Mouse (Mus musculus) cerebellum, postnatal 14 days (tissue): Measurements from ENCODE around the gene Epn2.
"Not testable (repeated sequence)": the region's sequence is repeated elsewhere in the genome, so short reads cannot be mapped to it uniquely, and the experiment has no call there.

Experiments
- DNase-seq, 2 experiments: peaks; one replicate each; pipeline ENCODE4 v3.0.0; 2021; ENCODE audit warnings: mixed read lengths in 2 of 2

Epn2 gene

DNA sequence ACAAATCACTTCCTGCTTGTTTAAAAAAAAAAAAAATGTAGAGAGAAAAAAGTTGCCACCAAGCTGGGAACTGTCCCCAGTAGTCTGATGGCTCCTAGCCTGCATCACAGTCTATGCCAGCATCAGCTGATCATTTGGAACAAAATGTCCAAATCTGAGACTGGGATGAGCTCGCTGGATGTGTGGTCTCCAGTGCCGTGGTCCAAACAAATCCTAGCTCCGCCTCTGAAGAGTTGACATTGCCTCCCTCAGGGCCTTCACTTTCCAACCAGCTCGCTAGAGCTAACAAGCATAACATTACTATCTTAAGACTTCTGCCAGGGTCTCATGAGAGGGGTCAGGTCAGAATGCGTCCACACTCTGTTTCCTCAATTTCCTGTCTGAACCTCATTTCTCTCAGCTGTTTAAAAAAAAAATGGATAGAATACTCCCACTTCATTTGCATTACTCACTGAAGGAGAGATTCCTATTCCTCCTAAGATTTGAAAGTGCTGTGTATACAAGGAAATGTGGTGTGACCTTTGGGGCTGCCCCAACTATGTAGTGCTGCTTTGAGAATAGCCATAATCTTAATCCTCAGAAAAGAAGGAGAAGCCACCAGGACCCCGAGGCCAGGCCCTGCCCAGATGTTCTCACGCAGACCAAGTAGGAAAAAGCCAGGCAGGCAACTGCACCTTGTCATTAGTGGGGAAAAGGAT, 11.2 kb upstream of the Epn2 start:
- peak in 1 of 2 experiments; percentile 23 for DNase-seq

DNA sequence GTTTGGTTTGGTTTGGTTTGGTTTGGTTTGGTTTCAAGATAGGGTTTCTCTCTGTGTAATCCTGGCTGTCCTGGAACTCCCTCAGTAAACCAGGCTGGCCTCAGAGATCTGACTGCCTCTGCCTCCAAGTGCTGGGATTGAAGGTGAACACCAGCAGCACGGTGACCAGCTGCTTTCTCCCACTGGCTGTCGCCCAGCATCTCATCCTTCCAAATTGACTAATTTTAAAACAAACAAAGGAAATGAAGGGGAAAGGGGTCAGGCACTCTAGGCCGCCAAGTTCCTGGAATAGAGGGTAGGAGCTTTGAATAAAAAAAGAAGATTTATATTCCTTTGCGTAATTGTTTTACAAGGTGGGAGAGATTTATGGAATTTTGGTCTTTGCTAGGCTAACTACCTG, 5.9 kb upstream of the Epn2 start:
- DNase-seq = no peak

DNA sequence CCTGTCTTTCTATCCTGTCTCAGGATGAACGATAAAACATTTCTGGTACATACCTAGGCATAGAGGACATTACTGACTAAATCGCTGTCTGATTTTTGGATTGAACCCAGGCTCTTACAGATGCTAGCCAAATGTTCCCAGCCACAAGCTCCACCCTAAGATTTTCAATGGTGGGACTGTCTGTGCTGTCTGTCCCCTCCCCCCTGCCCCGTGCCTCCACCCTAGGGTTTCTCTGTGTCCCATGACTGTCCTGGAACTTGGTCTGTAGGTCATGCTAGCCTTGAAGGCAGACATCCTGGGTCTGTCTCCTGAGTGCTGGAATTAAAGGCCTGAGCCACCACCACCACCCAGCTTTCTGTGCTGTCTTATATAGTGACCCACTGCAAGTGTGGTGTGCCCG, 5.3 kb upstream of the Epn2 start:
- no peak for DNase-seq

DNA sequence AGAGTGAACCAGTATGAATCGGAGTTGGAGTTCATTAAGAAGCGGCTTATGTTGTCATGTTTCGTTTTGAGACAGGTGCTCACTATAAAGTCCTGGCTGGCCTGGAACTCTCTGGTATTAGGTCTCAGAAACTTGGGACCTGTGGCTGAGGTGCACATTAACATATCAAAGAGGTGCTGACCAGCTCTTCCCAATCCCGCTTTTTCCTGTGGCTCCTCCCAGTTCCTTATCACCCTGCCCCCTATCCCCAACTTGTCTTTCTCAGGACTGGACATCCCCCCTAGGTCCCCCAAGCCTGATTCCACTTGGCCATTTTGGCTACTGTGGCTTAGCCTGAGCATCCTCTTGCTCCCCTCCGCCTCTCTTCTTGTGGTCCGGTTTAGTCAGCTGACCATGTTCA, 4.6 kb upstream of the Epn2 start:
- no peak for DNase-seq

DNA sequence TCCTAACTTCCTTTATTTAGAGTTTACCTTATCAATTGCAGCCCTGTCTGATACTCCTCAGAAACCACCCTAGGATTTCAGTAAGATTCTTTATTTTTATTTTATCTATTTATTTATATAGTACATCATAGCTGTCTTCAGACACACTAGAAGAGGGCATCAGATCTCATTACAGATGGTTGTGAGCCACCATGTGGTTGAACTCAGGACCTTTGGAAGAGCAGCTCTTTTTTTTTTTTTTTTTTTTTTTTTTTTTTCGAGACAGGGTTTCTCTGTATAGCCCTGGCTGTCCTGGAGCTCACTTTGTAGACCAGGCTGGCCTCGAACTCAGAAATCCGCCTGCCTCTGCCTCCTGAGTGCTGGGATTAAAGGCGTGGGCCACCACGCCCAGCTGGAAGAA, 3.3 kb upstream of the Epn2 start:
- not testable (repeated sequence) for DNase-seq

DNA sequence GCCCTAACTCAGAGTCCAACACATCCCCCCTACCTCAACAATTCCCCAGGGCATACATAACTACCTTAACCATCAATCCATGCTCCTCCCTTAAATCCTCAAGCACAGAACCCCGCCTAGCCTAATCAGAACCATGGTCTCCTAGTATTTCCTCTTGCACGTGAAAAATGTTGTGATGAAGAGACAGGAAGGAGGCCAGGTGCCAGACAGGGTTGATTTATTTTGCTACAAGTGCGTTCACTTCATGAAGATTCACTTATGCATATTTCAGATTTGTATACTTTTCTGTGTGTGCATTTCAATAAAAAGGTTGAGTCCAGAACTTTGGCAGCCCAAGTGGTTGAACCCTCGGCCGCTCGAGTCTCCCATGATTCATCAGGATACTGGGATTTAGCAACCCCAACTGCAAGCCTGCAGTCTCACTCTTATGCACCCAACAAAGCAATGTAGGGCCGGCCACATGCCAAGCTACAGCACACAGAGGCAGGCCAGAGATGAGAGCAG, 443 bp upstream of the Epn2 start:
- DNase-seq = peak in 1 of 2 experiments; percentile 35

DNA sequence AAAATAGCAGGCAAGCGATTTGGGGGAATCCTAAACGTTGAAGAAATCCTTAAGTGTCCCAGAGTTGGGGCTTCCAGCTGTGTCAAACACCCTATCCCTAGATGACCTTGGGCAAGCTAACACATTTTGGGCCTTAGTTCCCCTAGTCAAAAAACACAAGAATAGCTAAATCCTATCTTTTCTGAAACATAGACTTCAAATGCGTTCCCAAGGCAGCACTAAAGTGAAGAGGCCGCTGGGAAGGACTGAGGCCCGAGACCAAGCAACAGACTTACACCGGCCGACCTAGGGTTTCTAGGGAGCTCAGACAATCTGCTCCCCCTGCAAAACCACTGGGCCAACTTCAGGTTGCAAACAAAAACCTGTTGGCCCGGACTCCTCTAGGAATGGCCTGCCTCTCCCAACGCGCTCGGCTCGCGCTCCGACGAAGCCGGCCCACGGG, 925 bp downstream of the Epn2 start:
- DNase-seq = no peak

DNA sequence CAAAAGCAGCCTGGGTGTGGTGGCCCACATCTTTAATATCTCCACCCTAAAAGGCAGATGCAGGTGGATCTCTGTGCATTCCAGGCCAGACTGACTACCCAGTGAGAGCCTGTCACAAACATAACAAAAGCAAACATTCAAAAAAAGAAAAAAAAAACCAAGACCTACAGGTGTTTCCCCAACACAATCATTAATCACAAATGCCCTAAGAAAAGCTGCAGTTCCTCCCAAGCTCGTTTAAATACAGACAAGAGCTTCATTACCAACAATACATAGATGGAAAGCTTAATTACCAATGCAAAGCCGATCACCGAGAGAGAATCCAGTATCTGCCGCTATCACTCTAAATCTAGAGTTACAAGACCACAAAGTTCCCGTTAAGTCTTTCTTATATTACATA, 1.5 kb downstream of the Epn2 start:
- no peak for DNase-seq

DNA sequence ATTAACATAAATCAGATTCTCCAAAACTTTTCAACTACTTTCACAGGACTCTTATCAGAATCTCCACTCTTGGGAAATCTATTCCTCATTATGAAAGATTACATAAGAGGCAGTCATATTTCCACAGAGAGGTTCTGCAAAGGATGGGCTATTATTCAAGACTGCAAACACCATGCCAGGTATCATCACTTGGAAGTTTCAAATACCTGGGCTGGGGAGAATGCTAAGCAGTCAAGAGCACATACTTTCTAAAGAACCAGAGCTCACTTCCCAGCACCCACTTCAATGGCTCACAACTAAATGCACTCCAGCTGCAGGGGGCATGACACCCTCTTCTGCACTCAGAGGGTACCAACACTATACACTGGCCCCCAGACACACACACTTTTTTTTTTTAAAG, 2.1 kb downstream of the Epn2 start:
- no peak for DNase-seq

DNA sequence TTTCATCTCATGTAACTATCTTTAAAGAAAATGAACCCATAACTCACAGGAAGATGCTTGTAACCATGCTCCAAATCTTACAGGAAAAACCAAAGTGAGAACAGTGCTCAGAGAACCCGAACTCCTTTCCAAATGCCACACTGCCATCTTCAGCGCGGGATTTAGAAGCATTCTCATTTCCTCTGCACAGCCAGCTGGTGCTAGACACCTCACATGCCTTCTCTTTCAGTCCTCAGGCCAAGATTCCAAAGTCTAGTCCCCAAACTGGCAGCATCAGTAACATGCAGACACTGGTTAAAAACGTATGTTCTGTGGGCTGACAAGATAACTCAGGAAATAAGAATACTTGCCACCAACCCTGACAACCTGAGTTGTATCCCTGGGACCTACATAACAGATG, 6.2 kb downstream of the Epn2 start:
- DNase-seq = peak in 1 of 2 experiments; percentile 38

DNA sequence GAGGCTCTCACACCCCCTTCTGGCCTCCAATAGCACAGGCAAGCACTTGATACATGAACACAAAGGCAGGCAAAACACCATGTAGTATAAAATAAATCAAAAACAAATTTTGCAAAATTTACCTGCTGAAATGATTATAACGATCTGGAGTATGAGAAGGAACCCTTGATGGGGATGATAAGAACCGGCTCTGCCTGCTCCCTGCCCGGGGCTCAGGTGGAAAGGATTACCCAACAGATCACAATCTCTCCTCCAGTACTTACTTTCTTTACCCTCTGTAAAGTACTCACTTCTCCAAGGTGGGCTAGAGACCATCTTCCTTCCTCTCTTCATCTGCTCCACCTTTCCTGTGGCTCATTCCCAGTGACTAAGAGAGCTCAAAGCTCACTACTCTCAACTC, 8.3 kb downstream of the Epn2 start:
- no peak for DNase-seq

DNA sequence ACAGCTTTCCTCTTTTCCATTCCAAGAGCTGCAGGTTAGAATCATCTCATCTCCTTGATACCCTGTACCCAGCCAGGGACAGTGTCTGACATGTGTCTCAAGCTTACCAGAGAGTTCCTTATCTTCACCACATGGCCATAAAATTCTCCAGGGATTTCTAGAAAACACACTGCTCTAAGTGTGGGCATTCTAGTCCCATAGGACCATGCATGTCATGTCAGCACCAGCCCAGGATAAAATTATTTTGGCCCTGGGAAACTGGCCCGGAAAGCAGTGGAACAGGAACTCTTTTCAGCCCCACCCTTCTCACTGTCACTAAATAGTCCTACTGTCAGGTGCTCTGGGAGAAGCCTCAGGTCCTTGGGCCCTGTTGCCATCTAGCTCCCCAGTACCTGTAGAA, 9.8 kb downstream of the Epn2 start:
- no peak for DNase-seq

DNA sequence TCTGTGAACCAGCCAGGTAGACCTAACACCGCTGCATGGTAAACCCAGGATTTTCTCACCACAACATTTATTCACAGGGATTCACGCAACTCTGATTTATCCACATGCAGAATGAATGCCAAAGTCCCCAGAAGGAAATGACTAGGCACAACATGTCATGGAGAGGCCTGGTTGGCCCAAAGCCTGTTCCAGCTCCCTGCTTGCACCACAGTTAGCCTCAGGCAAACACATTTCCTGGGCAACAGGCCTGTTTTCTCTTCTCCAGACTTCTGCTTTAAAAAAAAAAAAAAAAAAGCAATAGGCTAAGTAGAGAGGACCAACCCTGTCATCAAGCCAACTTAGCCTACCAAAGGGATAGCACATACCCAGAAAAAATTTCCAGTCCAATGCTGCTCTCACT, 14.9 kb downstream of the Epn2 start:
- DNase-seq = peak; percentile 78 to 88

DNA sequence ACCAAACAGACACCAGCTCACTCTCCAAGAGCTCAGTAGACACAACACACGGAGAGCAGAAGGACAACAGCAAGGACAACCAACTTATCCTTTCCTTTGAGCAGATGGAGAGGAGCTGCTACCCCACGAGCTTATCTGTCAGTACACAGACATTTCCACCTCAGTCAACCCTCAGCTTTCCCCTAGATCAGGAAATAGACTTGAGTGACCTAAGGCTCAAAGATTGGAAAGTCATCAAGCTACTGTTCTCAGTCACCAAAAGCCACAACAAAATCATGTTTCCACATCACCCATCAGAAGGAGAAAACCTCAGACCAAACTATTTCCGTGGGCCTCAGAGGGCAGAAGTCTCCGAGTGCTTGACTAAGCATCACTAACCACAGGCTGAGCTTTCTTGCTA, 15.5 kb downstream of the Epn2 start:
- no peak for DNase-seq

DNA sequence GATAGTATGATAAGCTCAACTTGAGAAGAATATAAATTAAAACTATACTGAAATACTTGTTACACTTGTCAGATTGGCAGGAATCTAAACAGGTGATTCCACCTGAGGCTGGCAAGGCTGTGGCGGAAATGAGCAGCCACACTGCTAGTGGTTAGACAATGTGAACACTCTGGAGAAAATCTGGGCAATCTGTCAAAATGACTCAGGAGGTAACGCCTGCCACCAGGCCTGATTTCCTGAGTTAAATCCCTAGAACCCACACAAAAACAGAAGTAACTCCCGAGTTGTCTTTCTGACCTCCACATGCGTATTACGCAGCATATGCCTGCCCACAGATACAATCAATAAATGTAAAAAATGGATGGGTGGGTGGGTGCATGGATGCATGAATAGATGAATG, 17.1 kb downstream of the Epn2 start:
- peak; percentile 25 to 70 for DNase-seq

DNA sequence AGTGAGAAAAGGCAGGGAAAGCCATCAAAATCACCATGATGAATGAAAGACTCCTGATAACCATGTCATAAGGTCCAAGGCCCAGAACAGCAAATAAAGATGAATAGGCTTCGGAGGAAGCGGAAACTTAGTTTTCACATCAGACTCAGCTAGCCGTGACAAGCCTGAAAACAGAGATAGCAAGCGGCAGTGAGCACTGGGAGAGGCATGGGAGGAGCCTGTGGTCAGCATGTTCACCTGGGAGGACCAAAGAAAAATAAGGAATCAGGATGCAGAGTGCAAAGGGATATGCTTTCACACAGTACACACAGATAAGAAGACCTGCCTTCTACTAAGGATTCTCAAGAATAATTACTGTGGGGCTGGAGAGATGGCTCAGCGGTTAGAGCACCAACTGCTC, 19.9 kb downstream of the Epn2 start:
- no peak for DNase-seq

DNA sequence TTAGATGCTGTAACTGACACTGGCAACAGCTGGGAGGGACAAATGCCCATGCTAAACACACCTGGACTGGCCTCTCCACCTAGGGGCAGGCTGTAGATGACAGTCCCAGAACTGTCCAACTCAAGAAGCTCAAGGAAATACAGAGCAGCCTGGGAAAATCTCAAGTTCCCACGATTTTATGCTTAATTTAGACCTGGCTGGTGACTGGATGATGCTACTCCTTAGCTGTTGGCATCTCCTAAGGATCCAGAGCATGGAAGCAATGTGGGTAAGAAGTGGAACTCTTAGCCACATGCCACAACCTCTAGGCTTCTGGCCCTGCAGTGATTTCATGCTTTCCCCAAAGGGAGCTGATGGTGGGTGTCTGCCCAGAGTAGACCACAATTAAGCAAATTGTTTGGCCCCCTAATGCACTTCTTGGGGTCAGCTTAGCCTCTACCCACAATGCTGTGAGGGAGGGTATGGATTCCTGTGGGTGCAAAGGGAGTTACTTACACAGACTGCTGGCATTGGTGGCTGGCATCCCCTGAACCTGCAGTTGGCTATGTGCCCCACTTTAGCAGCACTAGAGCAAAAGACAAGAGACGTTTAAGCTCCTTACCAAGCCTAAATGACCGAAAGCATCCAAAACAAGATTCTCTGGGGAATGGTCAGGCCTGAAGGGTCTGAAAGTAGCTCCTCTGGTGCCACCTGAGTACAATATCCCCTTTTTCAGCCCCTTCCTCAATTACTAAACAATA, 26.3 kb downstream of the Epn2 start:
- DNase-seq = peak; percentile 60 to 75

DNA sequence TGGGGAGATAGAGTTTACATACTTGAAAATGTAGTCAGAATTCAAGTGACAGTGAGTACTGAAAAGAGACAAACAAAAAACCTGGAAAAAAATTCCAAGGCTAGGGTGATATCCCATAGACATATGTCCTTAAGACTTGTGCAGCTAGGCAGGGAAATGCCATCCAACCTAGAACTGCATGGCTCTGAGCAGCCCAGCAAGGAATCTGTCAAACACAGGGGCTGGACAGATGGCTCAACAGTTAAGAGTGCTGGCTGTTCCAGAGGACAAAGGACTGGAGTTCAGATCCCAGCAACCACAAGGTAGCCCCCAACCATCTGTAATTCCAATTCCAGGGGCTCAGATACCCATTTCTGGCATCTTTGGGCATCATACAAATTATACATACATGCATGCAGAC, 28.9 kb downstream of the Epn2 start:
- DNase-seq = peak in 1 of 2 experiments; percentile 52

DNA sequence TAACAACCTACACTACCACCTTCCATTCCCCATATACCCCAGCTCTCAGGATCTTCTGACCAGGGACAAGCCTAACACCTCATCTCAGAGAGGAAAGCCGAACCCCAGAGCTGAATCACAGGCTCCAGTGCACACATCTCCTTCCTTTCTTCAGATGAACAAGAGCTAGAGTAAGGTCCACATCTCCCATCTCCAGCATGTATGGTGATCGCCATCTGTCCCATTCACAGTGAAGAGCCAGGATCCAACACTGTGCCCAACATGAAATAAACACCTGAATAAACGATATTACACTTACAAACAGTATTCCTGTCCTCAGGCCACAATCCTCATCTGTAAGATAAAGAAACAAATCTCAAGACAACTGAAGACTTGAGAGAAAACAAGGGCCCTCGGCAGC, 31.8 kb downstream of the Epn2 start:
- no peak for DNase-seq

DNA sequence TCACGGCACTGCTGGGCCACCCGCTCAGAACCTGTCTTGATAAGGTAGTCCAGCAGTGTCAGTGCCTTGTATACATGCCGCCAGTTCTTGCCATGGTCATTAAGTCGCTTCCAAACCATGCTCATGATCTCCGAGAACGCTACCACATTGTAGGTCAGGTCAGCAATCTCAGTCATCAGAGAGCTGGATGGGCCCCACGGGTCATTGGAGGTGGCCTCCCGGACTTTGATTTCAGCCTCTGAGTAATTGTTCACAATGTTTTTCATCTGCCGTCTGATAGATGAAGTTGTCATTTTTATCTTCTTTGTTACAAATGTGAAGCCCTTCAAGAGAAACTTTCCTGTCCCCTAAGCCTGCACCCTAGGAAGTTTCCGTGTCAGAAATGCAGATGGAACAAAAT, 33.0 kb downstream of the Epn2 start:
- no peak for DNase-seq

DNA sequence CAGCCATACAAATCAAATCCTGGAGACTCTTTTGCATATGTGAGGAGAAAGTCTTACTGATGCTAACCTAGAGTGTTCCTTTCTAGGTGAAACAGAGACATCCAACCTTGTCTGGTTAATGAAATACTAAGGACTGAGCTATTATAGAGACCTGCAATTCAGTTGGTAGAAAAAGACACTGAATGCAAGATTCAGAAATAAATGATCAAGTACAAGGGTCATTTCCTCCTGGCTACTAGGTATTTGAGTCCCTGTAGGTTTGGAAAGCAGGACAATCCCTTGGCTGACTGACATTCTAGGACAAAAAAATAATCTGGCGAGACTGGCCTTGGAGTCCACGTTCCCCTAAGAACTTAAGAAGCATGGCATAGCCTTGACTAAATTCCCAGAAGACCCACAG, 33.9 kb downstream of the Epn2 start:
- DNase-seq = no peak

DNA sequence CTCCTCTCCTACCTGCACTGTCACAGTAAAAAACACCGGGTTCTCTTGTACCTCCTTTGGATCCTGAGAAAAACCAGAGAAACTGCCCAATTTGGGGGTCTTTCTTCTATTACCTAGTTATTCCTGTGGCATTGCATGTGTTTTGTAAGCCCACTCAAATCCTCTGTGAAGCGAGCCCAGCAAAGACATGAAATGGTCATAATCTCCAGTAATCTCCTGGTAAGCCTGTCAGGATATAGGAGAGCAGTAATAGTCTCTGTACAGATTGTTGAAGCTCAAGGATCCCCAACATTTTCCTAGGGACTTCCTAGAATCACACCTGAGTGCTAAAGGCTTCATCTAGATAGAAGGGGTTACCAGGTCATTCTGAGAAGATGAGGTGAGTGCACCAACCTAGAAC, 38.4 kb downstream of the Epn2 start:
- DNase-seq = no peak

DNA sequence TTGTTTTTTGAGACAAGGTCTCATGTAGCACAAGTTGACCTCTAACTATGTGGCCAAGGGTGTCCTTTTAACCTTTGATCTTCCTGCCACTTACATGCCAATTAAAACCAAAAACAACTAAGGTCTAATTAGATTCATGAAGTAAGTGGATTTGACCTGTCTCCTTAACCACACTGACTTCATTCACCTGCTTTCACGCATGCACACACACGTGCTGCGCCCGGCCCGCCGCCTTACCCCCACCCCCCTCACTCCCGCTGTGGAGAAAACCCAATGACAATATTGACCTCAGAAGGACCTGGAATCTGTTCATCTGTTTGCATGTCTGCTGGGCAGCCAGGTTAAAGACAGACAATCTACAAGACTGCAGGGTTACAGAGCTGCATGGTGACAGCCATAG, 38.8 kb downstream of the Epn2 start:
- no peak for DNase-seq

DNA sequence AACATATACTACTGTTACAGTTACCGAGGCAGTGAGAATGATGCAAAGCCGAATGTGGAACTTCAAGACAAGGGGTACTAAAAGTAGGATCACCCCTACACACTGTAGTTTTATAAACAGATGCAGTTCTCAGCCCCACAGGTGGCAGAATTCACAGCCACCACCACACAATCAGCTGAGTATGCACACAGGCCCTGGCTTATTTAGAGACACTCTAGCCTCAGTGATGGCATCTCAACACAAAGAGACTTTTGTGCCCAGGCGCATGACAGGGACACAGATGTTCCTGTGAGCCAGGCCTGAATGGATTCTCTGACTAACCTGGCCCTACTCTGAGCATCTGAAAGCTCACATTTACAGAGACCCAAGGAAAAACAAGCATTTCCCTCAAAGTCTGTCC, 42.1 kb downstream of the Epn2 start:
- no peak for DNase-seq

DNA sequence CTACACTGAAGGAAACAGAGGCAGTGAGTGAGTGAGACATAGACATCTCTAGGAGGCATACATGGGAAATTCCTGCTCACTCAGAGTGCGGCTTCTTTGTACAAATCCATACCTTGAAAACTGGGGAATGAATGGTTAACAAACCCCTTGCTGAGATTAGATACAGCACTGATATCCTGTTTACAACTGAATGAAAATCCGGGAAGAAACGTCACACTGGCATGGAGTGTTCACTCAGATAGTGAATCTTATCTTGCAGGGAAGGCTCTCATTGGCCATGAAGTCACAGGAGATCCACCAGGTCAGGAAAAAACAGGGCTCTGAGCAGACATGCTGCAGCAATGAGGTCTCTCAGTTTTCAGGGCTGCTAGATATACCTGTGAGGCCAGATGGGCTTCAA, 42.5 kb downstream of the Epn2 start:
- no peak for DNase-seq
